Mouse (Mus musculus) hindbrain, embryonic 10.5 days (tissue): ENCODE data around the gene Kcne1l. TPM values are rescaled to one million over a fixed set of nuclear protein-coding genes. Genes with fewer than 3 reads are reported as not detected.

Source experiments
- DNase-seq: peaks from one replicate; pipeline ENCODE4 v3.0.0-alpha.2; 2017; ENCODE audit warnings: low spot score
- H3K27ac ChIP-seq: fragments of 300-500 bp; sonication (generic); 2 replicates; pipeline ENCODE4 v1.5.1; 2016; ENCODE audit warnings: mild to moderate bottlenecking, moderate library complexity
- H3K27me3 ChIP-seq: fragments of 300-500 bp; sonication (generic); 2 replicates; pipeline ENCODE4 v1.6.1; 2016; ENCODE audit warnings: mild to moderate bottlenecking; ENCODE audit not compliant: poor library complexity, insufficient read depth, severe bottlenecking
- H3K36me3 ChIP-seq: fragments of 300-500 bp; sonication (generic); 2 replicates; pipeline ENCODE4 v1.6.1; 2016; ENCODE audit warnings: mild to moderate bottlenecking, moderate library complexity
- H3K4me1 ChIP-seq: fragments of 300-500 bp; sonication (generic); replicated peaks from 2 replicates; pipeline ENCODE4 v1.6.1; 2016; ENCODE audit warnings: mild to moderate bottlenecking
- H3K4me3 ChIP-seq: fragments of 300-500 bp; sonication (generic); 2 replicates; pipeline ENCODE4 v1.5.1; 2016; ENCODE audit warnings: mild to moderate bottlenecking, moderate library complexity
- H3K9me3 ChIP-seq: fragments of 300-500 bp; sonication (generic); 2 replicates; pipeline ENCODE4 v1.6.1; 2016; ENCODE audit warnings: mild to moderate bottlenecking, moderate library complexity
- WGBS: fragments of 180-500 bp; shearing (Covaris S2); methylation state at CpG from one replicate; pipeline ENCODE4 v1.1.7; 2016; 5-methylcytosine and 5-hydroxymethylcytosine counted together
- polyA plus RNA-seq: library from polyadenylated mRNA; unstranded; fragments of >200 nt; fragmentation: Nextera tagmentation; extraction: Ambion mirVana; gene quantifications from 2 replicates; pipeline ENCODE4 v1.2.1, GENCODE M21; 2016

Kcne1l gene
- polyA plus RNA-seq, 1 experiment from 2014 or later: 23.1 TPM

DNA sequence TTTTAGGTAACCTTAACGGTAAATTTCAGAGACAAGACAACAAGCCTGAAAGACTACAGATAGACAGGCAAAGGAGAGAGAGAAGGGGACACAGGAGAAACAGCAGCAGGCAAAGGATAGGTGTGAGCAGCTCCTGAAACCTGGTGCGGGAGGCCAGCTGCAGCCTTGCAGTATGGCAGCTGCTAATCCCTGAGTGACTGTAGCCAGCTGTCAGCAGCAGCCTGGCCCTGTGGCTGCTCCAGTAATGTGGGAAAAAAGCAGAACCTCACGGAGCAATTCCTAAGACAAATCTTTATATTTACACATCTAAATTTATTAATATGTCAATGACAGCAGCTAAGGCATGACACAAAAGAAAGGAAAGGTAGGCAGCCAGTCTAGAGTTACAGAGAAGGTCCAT lies 29.5 kb downstream of the Kcne1l start:
- Histone ChIP-seq H3K27ac (no peak overlapping the region), H3K4me3 (no peak overlapping the region), H3K27me3 (peaks cover 38% of the 10 kb centered on the region), H3K4me1 (no peaks in the 10 kb centered on the region), H3K36me3 (no peaks in the 10 kb centered on the region), H3K9me3 (no peaks in the 10 kb centered on the region)
- DNase-seq: no peak
- 68% methylated on average over 3 of the region's 3 CpGs for WGBS

DNA sequence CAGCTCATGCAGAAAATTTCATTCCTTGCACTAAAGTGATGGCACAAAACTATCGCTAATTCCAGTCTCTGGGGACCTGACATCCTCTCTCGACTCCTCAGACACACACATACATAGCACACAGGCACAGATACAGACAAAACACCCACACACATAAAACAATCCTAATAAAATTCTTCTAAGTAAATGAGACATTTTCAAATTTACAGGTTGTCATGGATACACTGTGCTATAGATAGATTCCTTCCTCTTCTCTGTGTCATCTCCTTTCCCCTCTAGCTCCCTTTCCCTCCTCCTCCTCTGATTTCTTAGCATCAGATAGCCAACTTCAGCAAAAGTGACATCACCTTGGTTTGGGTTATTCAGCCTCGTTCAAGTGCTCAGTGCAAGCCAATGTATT lies 30.1 kb downstream of the Kcne1l start:
- Histone ChIP-seq H3K4me3 (no peak overlapping the region), H3K27me3 (peaks cover 35% of the 10 kb centered on the region)
- WGBS: 84% methylated on average over 3 of the region's 3 CpGs

More for the DNA sequence above, 30.1 kb downstream of the Kcne1l start:
- no peaks in the 10 kb centered on the region for H3K36me3 ChIP-seq
- H3K27ac ChIP-seq: no peak overlapping the region
- no peak for DNase-seq
- no peaks in the 10 kb centered on the region for H3K4me1 ChIP-seq
- H3K9me3 ChIP-seq: no peaks in the 10 kb centered on the region

Other genes starting within 250 kb of the Kcne1l start
- gene Gucy2f, start 109.4 kb downstream of the Kcne1l start, polyA plus RNA-seq: 0.01 TPM in 1 of 2 replicates, not detected in the other
- gene Nxt2, start 79.5 kb downstream of the Kcne1l start, polyA plus RNA-seq: 8.3 and 9.3 TPM in 2 replicates
- 19.4 and 23.5 TPM in 2 replicates for gene Acsl4, start 84.2 kb upstream of the Kcne1l start, polyA plus RNA-seq